Comparison of ENCODE assay signal across 13 mouse cellular contexts in genomic region chr1:64116746-64117455, GRCm38 (mm10). TPM values are rescaled to one million over a fixed set of nuclear protein-coding genes. Genes with fewer than 3 reads are reported as not detected.
A peak's percentile ranks its signal among the peaks of the same experiment; 100 is the strongest.
DNase-seq lines count a peak whose midpoint lies in the region; ATAC-seq lines count a peak whose summit lies in the region.
"Had no signal": no experiment of that assay in that cellular context is flagged by ENCODE, and none has a peak within 500 bp of the region (broad histone marks: within the 10 kb centered on the region; RNA-seq: fewer than 3 reads in every experiment).

No protein-coding gene starts in this region.

- no peaks in the 10 kb centered on the region for H3K36me3 ChIP-seq in liver, embryonic 13.5 days
- H3K36me3 ChIP-seq in liver, embryonic 12.5 days: no peaks in the 10 kb centered on the region
- H3K36me3 ChIP-seq in forebrain, embryonic 16.5 days (ENCODE audit: control insufficient read depth, insufficient read depth): no peaks in the 10 kb centered on the region
- H3K36me3 ChIP-seq in midbrain, embryonic 16.5 days (ENCODE audit: control insufficient read depth, insufficient read depth, low read length): no peaks in the 10 kb centered on the region
- H3K36me3 ChIP-seq: limb, embryonic 15.5 days had no signal

- no peaks in the 10 kb centered on the region for H3K9me3 ChIP-seq in liver, embryonic 13.5 days (replicated peaks)
- H3K9me3 ChIP-seq in liver, embryonic 12.5 days (replicated peaks): no peaks in the 10 kb centered on the region
- no peaks in the 10 kb centered on the region for H3K9me3 ChIP-seq in forebrain, embryonic 16.5 days (ENCODE audit: control insufficient read depth, low read length)
- no peaks in the 10 kb centered on the region for H3K9me3 ChIP-seq in midbrain, embryonic 16.5 days (replicated peaks; ENCODE audit: control insufficient read depth, low read length, poor library complexity, severe bottlenecking)
- H3K9me3 ChIP-seq: limb, embryonic 15.5 days had no signal

- H3K27ac ChIP-seq in liver, embryonic 13.5 days: no peak overlapping the region
- H3K27ac ChIP-seq in liver, embryonic 12.5 days: no peak overlapping the region
- H3K27ac ChIP-seq in forebrain, embryonic 16.5 days (ENCODE audit: low read length): peak overlapping the region; percentile 74
- peak overlapping the region; percentile 77 for H3K27ac ChIP-seq in midbrain, embryonic 16.5 days (ENCODE audit: low read length)
- H3K27ac ChIP-seq: limb, embryonic 15.5 days had no signal

- H3K9ac ChIP-seq in liver, embryonic 13.5 days: 0 out of 2 replicates have a peak overlapping the region, but pooled peaks have one; percentile 13
- H3K9ac ChIP-seq in liver, embryonic 12.5 days: no peak overlapping the region
- peak overlapping the region; percentile 65 for H3K9ac ChIP-seq in forebrain, embryonic 16.5 days (replicated peaks; ENCODE audit: low read depth, low read length)
- H3K9ac ChIP-seq in midbrain, embryonic 16.5 days (ENCODE audit: low read depth, low read length): peak overlapping the region; percentile 71
- H3K9ac ChIP-seq: limb, embryonic 15.5 days had no signal

- H3K4me3 ChIP-seq in liver, embryonic 13.5 days (replicated peaks): no peak overlapping the region
- H3K4me3 ChIP-seq in liver, embryonic 12.5 days: no peak overlapping the region
- peak overlapping the region; percentile 90 for H3K4me3 ChIP-seq in forebrain, embryonic 16.5 days (replicated peaks; ENCODE audit: low read length)
- peak overlapping the region; percentile 69 for H3K4me3 ChIP-seq in midbrain, embryonic 16.5 days (ENCODE audit: low read depth, low read length)
- H3K4me3 ChIP-seq: limb, embryonic 15.5 days had no signal

- H3K4me2 ChIP-seq in liver, embryonic 13.5 days: no peak overlapping the region
- H3K4me2 ChIP-seq in liver, embryonic 12.5 days: no peak overlapping the region
- peak overlapping the region; percentile 67 for H3K4me2 ChIP-seq in forebrain, embryonic 16.5 days (ENCODE audit: low read length)
- peak overlapping the region; percentile 74 for H3K4me2 ChIP-seq in midbrain, embryonic 16.5 days (ENCODE audit: low read length)
- H3K4me2 ChIP-seq: limb, embryonic 15.5 days had no signal

- 69% methylated on average over 6 of the region's 6 CpGs for WGBS in liver, embryonic 13.5 days (ENCODE audit: insufficient replicate concordance)
- 75% methylated on average over 6 of the region's 6 CpGs for WGBS in liver, embryonic 12.5 days (ENCODE audit: insufficient replicate concordance)
- 21% methylated on average over 6 of the region's 6 CpGs for WGBS in forebrain, embryonic 16.5 days
- WGBS in midbrain, embryonic 16.5 days: 28% methylated on average over 6 of the region's 6 CpGs

- no peak for ATAC-seq in liver, embryonic 13.5 days (ENCODE audit: low read depth)
- ATAC-seq in liver, embryonic 12.5 days: no peak
- ATAC-seq in forebrain, embryonic 16.5 days: no peak
- no peak for ATAC-seq in midbrain, embryonic 16.5 days
- ATAC-seq in inflammation-experienced regulatory T-cells, adult 6 months: no peak
- ATAC-seq: Patski had no signal

- DNase-seq in cerebellum, adult 9-11 months: peak; percentile 51
- no peak for DNase-seq in cerebellum, adult 11 months
- no peak for DNase-seq in liver, embryonic 13.5 days
- DNase-seq in adrenal gland, postnatal 14 days: no peak
- DNase-seq: adrenal gland, postnatal 36 days; heart, adult 18-20 months; thymus, adult 2 months had no signal

- peaks cover 35% of the 10 kb centered on the region for H3K4me1 ChIP-seq in liver, embryonic 13.5 days (replicated peaks)
- peaks cover 39% of the 10 kb centered on the region for H3K4me1 ChIP-seq in liver, embryonic 12.5 days
- H3K4me1 ChIP-seq in forebrain, embryonic 16.5 days (replicated peaks; ENCODE audit: control insufficient read depth, insufficient read depth, low read length): peaks cover 40% of the 10 kb centered on the region
- peaks cover 55% of the 10 kb centered on the region for H3K4me1 ChIP-seq in midbrain, embryonic 16.5 days (ENCODE audit: control insufficient read depth, insufficient read depth, low read length)

- H3K27me3 ChIP-seq in liver, embryonic 13.5 days: peaks cover 17% of the 10 kb centered on the region
- peaks cover 15% of the 10 kb centered on the region; the same call in 1 of the 2 replicates for H3K27me3 ChIP-seq in liver, embryonic 12.5 days (replicated peaks)
- no peaks in the 10 kb centered on the region for H3K27me3 ChIP-seq in forebrain, embryonic 16.5 days (replicated peaks; ENCODE audit: control insufficient read depth, insufficient read depth, low read length)
- H3K27me3 ChIP-seq in midbrain, embryonic 16.5 days (ENCODE audit: control insufficient read depth, insufficient read depth, low read depth, low read length): no peaks in the 10 kb centered on the region
- H3K27me3 ChIP-seq: limb, embryonic 15.5 days; Patski had no signal

RNA-seq across cellular contexts. Expression of gene Klf7, which starts 5.2 kb away (rescaled TPM):
- polyA plus RNA-seq in liver, embryonic 13.5 days (2015; fragmentation: Nextera tagmentation; extraction: Ambion mirVana): 5.6 and 7.3 TPM in 2 replicates
- 6.5 and 7.8 TPM in 2 replicates for polyA plus RNA-seq in liver, embryonic 12.5 days (2016; fragmentation: Nextera tagmentation; extraction: Ambion mirVana)
- 131 and 137 TPM in 2 replicates for polyA plus RNA-seq in forebrain, embryonic 16.5 days (2015; fragmentation: Nextera tagmentation; extraction: Ambion mirVana)
- 130 and 135 TPM in 2 replicates for polyA plus RNA-seq in midbrain, embryonic 16.5 days (2015; fragmentation: Nextera tagmentation; extraction: Ambion mirVana)
- 10 to 100 TPM in 2 of 3 experiments, 1 to 10 TPM in 1; 6.6 to 22.4 (median 21.6) TPM for polyA plus RNA-seq in inflammation-experienced regulatory T-cells, adult 6 months (2017; shearing (Covaris generic))
- total RNA-seq in adrenal gland, postnatal 14 days (2021): 18.3 and 20.2 TPM in 2 replicates

Comparison
In these comparisons a context has a peak if more than half of its experiments do, and no peak if none do; other contexts are left out.
1. H3K27ac ChIP-seq: peak in forebrain, embryonic 16.5 days (single experiment) and midbrain, embryonic 16.5 days (single experiment); none in liver, embryonic 13.5 days (single experiment) and liver, embryonic 12.5 days (single experiment).
2. H3K4me2 ChIP-seq: peak in forebrain, embryonic 16.5 days (single experiment) and midbrain, embryonic 16.5 days (single experiment); none in liver, embryonic 13.5 days (single experiment) and liver, embryonic 12.5 days (single experiment).
3. H3K4me3 ChIP-seq: peak in forebrain, embryonic 16.5 days (single experiment) and midbrain, embryonic 16.5 days (single experiment); none in liver, embryonic 13.5 days (single experiment) and liver, embryonic 12.5 days (single experiment).